Mouse (Mus musculus) myocyte (in vitro differentiated cells): ENCODE measurements around the gene Rbfox2. TPM values are rescaled to one million over a fixed set of nuclear protein-coding genes. Genes with fewer than 3 reads are reported as not detected.

Experiments
- H3K27me3 ChIP-seq: one replicate; pipeline ENCODE4 v1.6.1; 2011; ENCODE audit not compliant: control insufficient read depth, insufficient read depth, insufficient read length
- H3K36me3 ChIP-seq: one replicate; pipeline ENCODE4 v1.6.1; 2011; ENCODE audit not compliant: control insufficient read depth, insufficient read depth
- H3K4me2 ChIP-seq: one replicate; pipeline ENCODE4 v1.6.1; 2011; ENCODE audit warnings: low read depth, control low read depth
- H3K4me3 ChIP-seq: one replicate; pipeline ENCODE4 v1.5.1; 2011; ENCODE audit warnings: mild to moderate bottlenecking, control low read depth, moderate library complexity
- H3K79me2 ChIP-seq: one replicate; pipeline ENCODE4 v1.6.1; 2011; ENCODE audit not compliant: control insufficient read depth, insufficient read depth
- H3ac ChIP-seq: one replicate; pipeline ENCODE4 v1.6.1; 2011; ENCODE audit not compliant: control insufficient read depth, insufficient read length
- CEBPB ChIP-seq: IDR thresholded peaks from 2 replicates; pipeline ENCODE4 v1.6.1; 2011; ENCODE audit warnings: mild to moderate bottlenecking, moderate library complexity; ENCODE audit not compliant: poor library complexity, insufficient read depth, severe bottlenecking
- E2F4 ChIP-seq: IDR thresholded peaks from one replicate; pipeline ENCODE4 v1.6.1; 2011; ENCODE audit warnings: mild to moderate bottlenecking, control low read depth, moderate library complexity; ENCODE audit not compliant: insufficient read depth
- MAX ChIP-seq: IDR thresholded peaks from one replicate; pipeline ENCODE4 v1.6.1; 2011; ENCODE audit warnings: low read depth, mild to moderate bottlenecking, control low read depth
- MYOD1 ChIP-seq, 3 experiments: IDR thresholded peaks; one replicate each; pipeline ENCODE4 v1.6.1; 2011; ENCODE audit warnings: control low read depth in 2 of 3, low read depth in 2 of 3, mild to moderate bottlenecking in 2 of 3, moderate library complexity in 1 of 3; ENCODE audit not compliant: insufficient read length in 2 of 3, control insufficient read depth in 1 of 3
- MYOG ChIP-seq, 3 experiments: IDR thresholded peaks; one replicate each; pipeline ENCODE4 v1.6.1; 2011; ENCODE audit warnings: control low read depth in 2 of 3, low read depth in 2 of 3, mild to moderate bottlenecking in 2 of 3; ENCODE audit not compliant: insufficient read length in 2 of 3, control insufficient read depth in 1 of 3, insufficient read depth in 1 of 3
- POLR2A ChIP-seq: IDR thresholded peaks from one replicate; pipeline ENCODE4 v1.6.1; 2011; ENCODE audit warnings: low read depth, mild to moderate bottlenecking, control low read depth, moderate library complexity; ENCODE audit not compliant: insufficient read length
- POLR2AphosphoS2 ChIP-seq: IDR thresholded peaks from one replicate; pipeline ENCODE4 v1.6.1; 2011; ENCODE audit warnings: low read depth, control low read depth; ENCODE audit not compliant: insufficient read length
- REST ChIP-seq: IDR thresholded peaks from one replicate; pipeline ENCODE4 v1.6.1; 2011; ENCODE audit warnings: mild to moderate bottlenecking, control low read depth, moderate library complexity; ENCODE audit not compliant: insufficient read depth, insufficient read length
- SRF ChIP-seq: IDR thresholded peaks from one replicate; pipeline ENCODE4 v1.6.1; 2011; ENCODE audit warnings: low read depth; ENCODE audit not compliant: control insufficient read depth, insufficient read length
- TCF12 ChIP-seq: IDR thresholded peaks from one replicate; pipeline ENCODE4 v1.6.1; 2011; ENCODE audit warnings: mild to moderate bottlenecking, control low read depth; ENCODE audit not compliant: poor library complexity, insufficient read depth, severe bottlenecking
- TCF3 ChIP-seq: IDR thresholded peaks from one replicate; pipeline ENCODE4 v1.6.1; 2011; ENCODE audit warnings: low read depth, control low read depth; ENCODE audit not compliant: insufficient read length
- USF1 ChIP-seq: IDR thresholded peaks from one replicate; pipeline ENCODE4 v1.6.1; 2011; ENCODE audit warnings: low read depth, mild to moderate bottlenecking, control low read depth, moderate library complexity
- polyA plus RNA-seq: library from polyadenylated mRNA; unstranded; fragments of >200 nt; fragmentation: generic; extraction: Trizol; gene quantifications from one replicate; pipeline ENCODE4 v1.2.1, GENCODE M21; 2012; ENCODE audit warnings: missing spikeins

The Rbfox2 gene
- polyA plus RNA-seq, 1 experiment: 136 TPM

- Histone ChIP-seq H3ac (no peak overlapping the region), H3K27me3 (no peaks in the 10 kb centered on the region), H3K79me2 (peaks cover 96% of the 10 kb centered on the region), H3K4me2 (no peak overlapping the region), H3K4me3 (no peak overlapping the region), H3K36me3 (no peaks in the 10 kb centered on the region)
- TF ChIP-seq POLR2A (no peak), TCF12 (no peak), MYOG (IDR thresholded peaks at IDR 0.05; ENCODE audit: control insufficient read depth in 1 of 3, insufficient read depth in 1 of 3, insufficient read length in 2 of 3, low read depth in 2 of 3) (no peak), MYOD1 (IDR thresholded peaks at IDR 0.05; ENCODE audit: control insufficient read depth in 1 of 3, insufficient read length in 2 of 3, low read depth in 2 of 3) (no peak), CEBPB (no peak), USF1 (no peak), TCF3 (no peak), REST (no peak), E2F4 (no peak), POLR2AphosphoS2 (no peak), MAX (no peak), SRF (no peak)
Observed at GRCm38 (mm10) chr15:77292381-77292780, 14.4 kb downstream of the Rbfox2 start.

- Histone ChIP-seq H3K36me3 (no peaks in the 10 kb centered on the region), H3ac (no peak overlapping the region), H3K4me3 (no peak overlapping the region), H3K27me3 (no peaks in the 10 kb centered on the region), H3K79me2 (peaks cover 96% of the 10 kb centered on the region), H3K4me2 (no peak overlapping the region)
- TF ChIP-seq TCF12: no peak
- no peak for TF ChIP-seq POLR2A
Observed at GRCm38 (mm10) chr15:77291471-77291870, 15.3 kb downstream of the Rbfox2 start.

GRCm38 (mm10) chr15:77290352-77290751, 16.5 kb downstream of the Rbfox2 start:
- Histone ChIP-seq H3K79me2 (peaks cover 96% of the 10 kb centered on the region), H3K36me3 (no peaks in the 10 kb centered on the region), H3ac (no peak overlapping the region), H3K4me2 (no peak overlapping the region), H3K27me3 (no peaks in the 10 kb centered on the region), H3K4me3 (no peak overlapping the region)
- TF ChIP-seq MYOD1 (IDR thresholded peaks at IDR 0.05; ENCODE audit: control insufficient read depth in 1 of 3, insufficient read length in 2 of 3, low read depth in 2 of 3): no peak
- no peak for TF ChIP-seq MYOG (IDR thresholded peaks at IDR 0.05; ENCODE audit: control insufficient read depth in 1 of 3, insufficient read depth in 1 of 3, insufficient read length in 2 of 3, low read depth in 2 of 3)
- TF ChIP-seq CEBPB: no peak
- no peak for TF ChIP-seq POLR2A
- TF ChIP-seq MAX: no peak
- no peak for TF ChIP-seq TCF12
- no peak for TF ChIP-seq TCF3
- no peak for TF ChIP-seq POLR2AphosphoS2
- TF ChIP-seq SRF: no peak
- no peak for TF ChIP-seq USF1
- TF ChIP-seq REST: no peak
- TF ChIP-seq E2F4: no peak

GRCm38 (mm10) chr15:77280130-77280529, 26.7 kb downstream of the Rbfox2 start:
- Histone ChIP-seq H3K79me2 (peaks cover 70% of the 10 kb centered on the region), H3K36me3 (no peaks in the 10 kb centered on the region), H3K4me3 (no peak overlapping the region), H3K27me3 (no peaks in the 10 kb centered on the region), H3K4me2 (peak overlapping the region; percentile 40), H3ac (no peak overlapping the region)
- TF ChIP-seq POLR2AphosphoS2: no peak
- TF ChIP-seq POLR2A: no peak
- TF ChIP-seq MYOD1 (IDR thresholded peaks at IDR 0.05; ENCODE audit: control insufficient read depth in 1 of 3, insufficient read length in 2 of 3, low read depth in 2 of 3): no peak
- TF ChIP-seq SRF: no peak
- no peak for TF ChIP-seq TCF3
- no peak for TF ChIP-seq USF1
- no peak for TF ChIP-seq MYOG (IDR thresholded peaks at IDR 0.05; ENCODE audit: control insufficient read depth in 1 of 3, insufficient read depth in 1 of 3, insufficient read length in 2 of 3, low read depth in 2 of 3)
- no peak for TF ChIP-seq MAX

- Histone ChIP-seq H3K36me3 (no peaks in the 10 kb centered on the region), H3K79me2 (peaks cover 68% of the 10 kb centered on the region), H3K4me3 (no peak overlapping the region), H3K27me3 (no peaks in the 10 kb centered on the region), H3K4me2 (peak overlapping the region; percentile 51), H3ac (no peak overlapping the region)
- TF ChIP-seq REST: no peak
- TF ChIP-seq CEBPB: no peak
- TF ChIP-seq TCF12: peak; percentile 65
- TF ChIP-seq MYOD1 (IDR thresholded peaks at IDR 0.05; ENCODE audit: control insufficient read depth in 1 of 3, insufficient read length in 2 of 3, low read depth in 2 of 3): peak in 2 of 3 experiments; percentile 79 to 81
- TF ChIP-seq POLR2A: no peak
- TF ChIP-seq SRF: no peak
- no peak for TF ChIP-seq MAX
- TF ChIP-seq POLR2AphosphoS2: no peak
- peak; percentile 63 for TF ChIP-seq TCF3
- TF ChIP-seq E2F4: no peak
- no peak for TF ChIP-seq USF1
- TF ChIP-seq MYOG (IDR thresholded peaks at IDR 0.05; ENCODE audit: control insufficient read depth in 1 of 3, insufficient read depth in 1 of 3, insufficient read length in 2 of 3, low read depth in 2 of 3): peak in 1 of 3 experiments; percentile 60
Observed at GRCm38 (mm10) chr15:77278825-77279224, 28.0 kb downstream of the Rbfox2 start.
